Mouse (Mus musculus) cortical plate, adult 2 months (tissue): ENCODE results near the gene Lifr. TPM values are rescaled to one million over a fixed set of nuclear protein-coding genes. Genes with fewer than 3 reads are reported as not detected.
A peak's percentile ranks its signal among the peaks of the same experiment; 100 is the strongest.

Experiments
- H3K27ac ChIP-seq: fragments of 200-500 bp; 2 replicates; pipeline ENCODE4 v1.5.1; 2012; ENCODE audit warnings: low read length, control low read depth, inconsistent platforms; ENCODE audit not compliant: insufficient read depth
- H3K4me1 ChIP-seq: fragments of 200-500 bp; 2 replicates; pipeline ENCODE4 v1.6.1; 2011; ENCODE audit warnings: low read length; ENCODE audit not compliant: control insufficient read depth, insufficient read depth
- H3K4me3 ChIP-seq: fragments of 200-500 bp; 2 replicates; pipeline ENCODE4 v1.5.1; 2011; ENCODE audit warnings: mild to moderate bottlenecking, low read length, control low read depth; ENCODE audit not compliant: insufficient read depth
- CTCF ChIP-seq: fragments of 200-500 bp; IDR thresholded peaks from 2 replicates; pipeline ENCODE4 v1.5.1; 2011; ENCODE audit warnings: mild to moderate bottlenecking, control low read depth, low read length; ENCODE audit not compliant: insufficient read depth; ENCODE audit errors: extremely low read depth
- POLR2A ChIP-seq: fragments of 200-500 bp; IDR thresholded peaks from 2 replicates; pipeline ENCODE4 v1.6.1; 2011; ENCODE audit warnings: mild to moderate bottlenecking, low read length, control low read depth; ENCODE audit not compliant: insufficient read depth; ENCODE audit errors: extremely low read depth
- polyA plus RNA-seq: library from polyadenylated mRNA; depleted of rRNA; stranded (reverse); fragments of >200 nt; gene quantifications from 2 replicates; pipeline ENCODE4 v1.2.3, GENCODE M21; 2012

The Lifr gene
- polyA plus RNA-seq, 1 experiment: 17.0 TPM

DNA sequence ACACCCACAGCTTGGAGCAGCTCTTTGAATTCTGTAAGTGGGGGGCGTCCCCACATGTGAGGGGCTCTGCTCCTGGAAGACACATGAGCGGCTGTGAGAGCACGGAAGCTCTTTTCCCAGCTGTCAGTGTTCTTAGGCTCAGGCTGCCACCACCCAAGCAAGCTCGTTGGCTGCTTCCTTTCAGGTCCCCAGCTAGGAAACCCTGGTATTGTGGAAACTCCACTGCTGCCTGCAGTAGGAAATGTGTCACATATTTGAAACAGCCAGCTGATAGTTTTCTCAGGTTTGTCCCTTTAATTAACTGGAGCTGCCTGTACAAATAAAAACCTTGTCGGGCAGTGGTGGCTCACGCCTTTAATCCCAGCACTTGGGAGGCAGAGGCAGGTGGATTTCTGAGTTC, 73.4 kb downstream of the Lifr start:
- no peaks in the 10 kb centered on the region for H3K4me1 ChIP-seq
- TF ChIP-seq POLR2A (no peak), CTCF (no peak)
- H3K27ac ChIP-seq: no peak overlapping the region
- no peak overlapping the region for H3K4me3 ChIP-seq

DNA sequence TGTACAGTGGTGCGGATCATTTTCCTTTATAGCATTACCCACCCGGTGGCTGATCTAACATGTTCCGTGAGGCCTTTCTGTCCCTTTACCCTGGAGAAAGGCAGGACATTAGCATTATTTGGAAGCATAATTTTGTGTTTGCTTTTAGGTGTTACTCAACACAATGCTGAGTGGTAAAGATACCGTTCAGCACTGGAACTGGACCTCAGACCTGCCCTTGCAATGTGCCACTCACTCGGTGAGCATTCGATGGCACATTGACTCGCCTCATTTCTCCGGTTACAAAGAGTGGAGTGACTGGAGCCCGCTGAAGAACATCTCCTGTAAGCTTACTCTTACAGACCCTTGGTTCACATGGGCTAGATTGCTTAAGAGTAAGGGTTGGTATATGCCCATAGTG, 76.3 kb downstream of the Lifr start:
- H3K4me3 ChIP-seq: no peak overlapping the region
- no peaks in the 10 kb centered on the region for H3K4me1 ChIP-seq
- no peak for TF ChIP-seq CTCF
- no peak for TF ChIP-seq POLR2A
- no peak overlapping the region for H3K27ac ChIP-seq

GRCm38 (mm10) chr15:7167238-7167905, 77.0 kb downstream of the Lifr start:
- no peak overlapping the region for H3K27ac ChIP-seq
- H3K4me1 ChIP-seq: no peaks in the 10 kb centered on the region
- TF ChIP-seq CTCF (no peak), POLR2A (no peak)
- no peak overlapping the region for H3K4me3 ChIP-seq

DNA sequence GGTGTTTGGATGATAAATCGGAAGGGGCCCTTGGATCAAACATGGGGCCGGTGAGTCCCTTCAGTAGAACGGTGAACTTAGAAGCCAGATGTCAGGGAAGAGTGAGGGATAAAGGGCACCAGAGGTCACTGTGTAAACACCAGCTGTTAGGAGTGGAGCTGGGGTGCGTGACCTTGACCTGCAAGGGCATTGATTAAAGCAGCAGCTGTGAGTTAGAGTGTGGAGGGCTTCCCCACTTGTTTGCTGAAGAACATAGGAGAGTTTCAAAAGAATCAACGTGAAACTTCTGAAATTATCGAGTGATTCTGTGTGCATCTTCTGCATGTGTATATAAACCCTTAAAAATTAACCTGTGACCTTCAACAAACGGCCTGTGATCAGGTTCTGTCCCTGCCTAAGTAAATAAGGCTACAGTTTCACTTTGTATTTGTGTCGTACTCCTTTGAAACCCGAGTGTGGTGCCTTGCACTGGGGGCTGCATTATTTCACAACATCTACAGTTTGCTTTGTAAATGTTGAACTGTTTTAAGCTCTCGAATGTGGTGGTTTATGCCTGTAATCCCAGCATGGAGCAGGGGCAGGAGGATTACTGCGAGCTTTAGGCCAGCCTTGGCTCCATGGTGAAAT, 77.6 kb downstream of the Lifr start:
- Histone ChIP-seq H3K27ac (no peak overlapping the region), H3K4me3 (no peak overlapping the region)
- TF ChIP-seq POLR2A: no peak
- TF ChIP-seq CTCF: no peak

DNA sequence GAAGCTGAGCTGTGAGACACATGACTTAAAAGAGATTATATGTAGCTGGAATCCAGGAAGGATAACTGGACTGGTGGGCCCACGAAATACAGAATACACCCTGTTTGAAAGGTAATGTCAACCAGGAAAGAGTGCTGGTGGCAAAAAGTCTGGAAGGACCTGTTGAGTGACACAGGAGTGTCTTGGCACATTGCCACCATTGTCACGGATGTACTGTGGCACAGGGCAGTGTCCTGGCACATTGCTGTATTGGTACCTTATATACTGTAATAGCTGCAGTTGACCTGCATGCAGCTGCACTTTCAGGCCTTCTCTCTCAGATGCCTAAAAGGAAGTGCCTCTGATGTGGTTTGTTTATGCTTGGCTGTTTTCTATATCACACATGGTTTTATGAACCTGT, 82.5 kb downstream of the Lifr start:
- no peak for TF ChIP-seq CTCF
- no peak overlapping the region for H3K27ac ChIP-seq
- H3K4me1 ChIP-seq: no peaks in the 10 kb centered on the region
- H3K4me3 ChIP-seq: no peak overlapping the region

More for the DNA sequence above, 77.6 kb downstream of the Lifr start:
- no peaks in the 10 kb centered on the region for H3K4me1 ChIP-seq

DNA sequence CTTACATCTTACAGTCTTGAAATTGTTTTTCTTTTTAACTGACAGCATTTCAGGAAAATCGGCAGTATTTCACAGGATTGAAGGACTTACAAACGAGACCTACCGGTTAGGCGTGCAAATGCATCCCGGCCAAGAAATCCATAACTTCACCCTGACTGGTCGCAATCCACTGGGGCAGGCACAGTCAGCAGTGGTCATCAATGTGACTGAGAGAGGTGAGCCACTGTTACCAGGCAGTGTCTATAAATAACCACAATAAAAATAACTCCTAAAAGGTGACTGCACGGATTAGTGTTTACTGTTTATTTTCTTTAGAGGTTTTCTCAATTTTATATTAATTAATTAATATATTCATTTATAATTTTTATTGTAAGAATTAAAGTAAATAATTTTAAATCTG, 82.9 kb downstream of the Lifr start:
- Histone ChIP-seq H3K27ac (no peak overlapping the region), H3K4me1 (no peaks in the 10 kb centered on the region), H3K4me3 (no peak overlapping the region)
- TF ChIP-seq POLR2A (no peak), CTCF (no peak)

DNA sequence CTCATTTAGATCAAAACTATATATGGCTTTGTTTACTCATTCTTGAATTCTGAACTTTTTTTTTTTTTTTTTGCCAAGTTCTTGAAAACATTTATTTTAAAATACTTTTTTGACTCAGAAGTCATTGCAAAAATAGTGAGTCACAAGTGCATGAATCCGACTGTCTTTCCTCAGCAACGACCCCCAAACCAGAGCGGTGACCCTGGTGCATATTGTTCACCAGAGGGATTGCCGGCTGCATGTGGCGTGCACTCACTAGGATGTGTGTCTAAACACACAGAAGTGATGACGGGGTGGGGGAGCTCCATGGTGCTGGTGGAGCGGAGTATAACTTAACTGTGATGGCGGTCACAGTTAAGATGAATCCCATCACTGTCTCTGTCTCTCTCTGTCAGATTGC, 83.4 kb downstream of the Lifr start:
- TF ChIP-seq CTCF: no peak
- TF ChIP-seq POLR2A: no peak
- H3K4me1 ChIP-seq: no peaks in the 10 kb centered on the region
- H3K27ac ChIP-seq: no peak overlapping the region
- H3K4me3 ChIP-seq: no peak overlapping the region

DNA sequence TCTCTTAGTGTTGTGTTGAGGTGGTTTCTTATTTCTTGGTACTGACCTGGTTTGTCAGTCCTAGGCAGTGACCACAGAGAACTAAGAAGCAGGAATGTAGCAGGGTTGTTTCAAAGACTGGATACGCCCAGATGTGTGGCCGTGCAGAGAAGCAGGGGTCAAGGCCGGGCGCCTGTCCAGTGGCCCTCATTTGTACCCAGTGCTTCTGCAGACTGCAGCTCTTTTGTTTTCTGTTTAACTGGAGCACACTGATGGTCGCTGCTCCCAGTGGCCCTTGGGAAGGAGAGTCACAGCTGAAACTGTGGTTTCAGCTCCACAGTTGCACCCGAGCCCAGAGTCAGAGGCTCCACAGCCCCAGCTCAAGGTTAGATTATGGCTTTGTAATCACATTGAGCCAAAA, 90.2 kb downstream of the Lifr start:
- Histone ChIP-seq H3K27ac (peak overlapping the region; percentile 45; the same call in 1 of the 2 replicates), H3K4me1 (no peaks in the 10 kb centered on the region), H3K4me3 (no peak overlapping the region)
- TF ChIP-seq CTCF (no peak), POLR2A (no peak)

GRCm38 (mm10) chr15:7187682-7188081, 97.3 kb downstream of the Lifr start:
- Histone ChIP-seq H3K4me3 (no peak overlapping the region), H3K27ac (no peak overlapping the region), H3K4me1 (no peaks in the 10 kb centered on the region)
- no peak for TF ChIP-seq POLR2A
- no peak for TF ChIP-seq CTCF
